Mouse (Mus musculus) layer of hippocampus, postnatal 14 days (tissue): ENCODE results near the gene Dlgap4. TPM values are rescaled to one million over a fixed set of nuclear protein-coding genes. Genes with fewer than 3 reads are reported as not detected.

Experiments used
- DNase-seq, 2 experiments: peaks; one replicate each; pipeline ENCODE4 v3.0.0; 2021 to 2022; ENCODE audit warnings: low spot score in 2 of 2, mixed read lengths in 1 of 2
- total RNA-seq, 2 experiments: library from RNA; stranded (reverse); gene quantifications; 2 replicates each; pipeline ENCODE4 v1.2.3; 2021

Dlgap4 gene
- total RNA-seq, 2 experiments from 2014 or later, result 194 TPM

DNA sequence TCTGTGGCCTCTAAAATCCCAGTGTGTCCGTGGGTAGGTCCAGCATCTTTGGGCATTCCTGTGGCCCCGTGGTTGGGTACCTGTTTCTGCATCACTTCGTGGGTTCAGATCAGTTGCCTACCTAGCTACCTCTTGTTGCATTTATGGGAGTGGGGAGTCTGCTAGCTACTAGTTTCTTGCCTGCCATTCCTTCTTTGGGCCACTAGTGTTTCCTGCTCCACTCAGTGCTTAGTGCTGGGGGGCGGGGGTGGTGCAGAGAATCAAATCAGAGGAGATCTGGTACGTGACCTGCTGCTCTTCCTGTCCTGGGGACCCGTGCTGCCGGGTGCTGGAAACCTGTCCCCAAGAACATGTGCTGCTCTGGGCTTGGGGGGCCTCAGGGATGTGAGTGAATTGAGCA is 3.0 kb downstream of the Dlgap4 start:
- no peak for DNase-seq

DNA sequence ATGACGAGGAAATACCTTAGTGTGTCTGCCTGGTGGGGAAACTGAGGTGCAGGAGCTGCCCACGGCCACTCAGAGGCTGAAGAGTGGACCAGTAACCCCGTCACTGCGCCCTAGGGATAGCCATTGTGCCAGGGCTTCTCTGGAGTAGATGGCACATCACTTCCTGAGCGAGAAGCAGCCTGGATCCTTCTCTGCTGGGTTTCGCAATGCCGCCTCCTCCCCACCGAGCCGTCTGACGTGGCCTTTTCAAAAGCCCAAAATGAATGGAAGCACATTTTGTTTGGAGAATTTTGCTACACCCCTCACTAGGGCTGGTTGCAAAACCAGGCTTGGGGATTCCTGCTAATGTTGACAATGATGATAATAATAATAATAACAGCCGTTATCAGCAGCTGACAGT is 4.0 kb downstream of the Dlgap4 start:
- peak; percentile 40 to 83 for DNase-seq

GRCm38 (mm10) chr2:156620874-156621273 is 7.4 kb downstream of the Dlgap4 start:
- no peak for DNase-seq

GRCm38 (mm10) chr2:156621449-156621848 is 7.9 kb downstream of the Dlgap4 start:
- DNase-seq, result peak in 1 of 2 experiments; percentile 22

DNA sequence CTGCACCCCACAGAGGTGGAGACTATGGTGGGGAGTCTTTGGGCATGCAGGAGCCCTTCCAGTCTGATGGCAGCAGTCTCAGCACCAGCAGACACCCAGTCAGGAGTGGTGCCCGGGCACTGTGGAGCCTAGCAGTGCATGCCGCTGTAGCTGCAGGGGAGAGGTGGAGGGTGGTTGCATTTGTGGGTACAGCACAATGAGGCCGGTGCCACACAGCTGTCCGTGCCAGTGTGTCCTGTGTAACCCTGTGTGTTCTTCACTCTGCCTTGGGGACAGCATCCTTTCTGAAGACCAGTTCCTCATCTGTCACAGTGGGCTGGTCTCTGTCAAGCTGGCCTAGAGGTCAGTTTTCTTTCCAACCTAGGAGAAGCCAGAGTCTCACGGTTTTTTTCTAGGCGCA is 8.7 kb downstream of the Dlgap4 start:
- DNase-seq, result no peak

DNA sequence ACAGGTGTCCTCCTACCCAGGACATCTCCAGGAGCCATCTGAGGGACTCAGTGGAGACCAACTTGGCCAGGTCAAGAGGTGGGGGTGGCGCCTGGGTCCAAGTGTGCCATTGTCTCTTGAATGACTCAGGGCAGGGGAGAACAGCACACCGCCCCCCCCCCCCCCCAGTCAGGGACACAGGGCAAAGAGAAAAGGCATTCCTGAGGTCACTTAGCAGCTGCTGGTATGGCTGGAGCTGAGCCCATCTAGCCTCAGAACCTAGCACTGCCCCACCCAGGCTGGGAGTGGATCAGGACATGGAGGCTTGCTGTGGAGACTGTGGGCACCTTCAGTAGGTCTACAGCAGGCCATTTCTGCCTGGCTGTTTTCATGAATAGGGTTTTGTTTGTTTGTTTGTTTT is 9.7 kb downstream of the Dlgap4 start:
- DNase-seq, result no peak

DNA sequence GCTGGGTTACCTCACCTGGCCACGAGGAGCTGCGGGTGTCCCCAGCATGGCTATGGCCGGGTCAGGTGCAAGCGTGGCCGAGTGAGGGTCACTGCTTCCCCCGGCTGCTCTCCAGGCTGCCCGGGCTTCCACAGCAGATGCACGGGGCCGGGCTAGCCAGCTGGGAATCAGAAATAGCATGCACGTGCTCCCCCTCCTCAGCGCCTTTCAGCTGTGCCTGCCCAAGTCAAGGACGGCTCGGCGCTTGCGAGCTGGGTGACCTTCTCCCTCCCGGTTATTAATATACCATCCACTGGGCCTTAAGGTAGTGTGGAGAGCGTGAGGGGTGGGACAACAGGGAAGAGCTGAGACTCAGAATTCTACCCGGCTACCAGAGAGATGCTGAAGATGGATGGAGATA is 11.8 kb downstream of the Dlgap4 start:
- DNase-seq, result no peak

DNA sequence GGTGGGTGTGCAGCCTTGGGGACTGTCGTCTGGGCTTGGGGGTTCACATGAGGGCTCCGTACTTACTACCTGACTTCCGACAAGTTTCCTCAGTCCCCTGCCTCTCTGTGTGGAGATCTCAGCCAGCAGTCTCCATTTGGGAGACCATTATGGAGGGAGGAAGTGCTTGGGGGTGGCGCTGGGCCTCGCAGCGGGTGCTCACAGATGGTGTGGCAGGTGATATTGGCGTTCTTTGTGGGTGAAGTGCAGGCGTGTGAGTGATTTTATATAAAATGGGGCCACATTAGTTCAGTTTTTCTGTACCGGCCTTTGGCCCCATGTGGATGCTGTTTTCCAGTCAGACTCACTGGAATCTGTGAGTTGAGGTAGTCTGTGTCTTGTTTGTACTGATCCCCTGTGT is 12.6 kb downstream of the Dlgap4 start:
- no peak for DNase-seq

DNA sequence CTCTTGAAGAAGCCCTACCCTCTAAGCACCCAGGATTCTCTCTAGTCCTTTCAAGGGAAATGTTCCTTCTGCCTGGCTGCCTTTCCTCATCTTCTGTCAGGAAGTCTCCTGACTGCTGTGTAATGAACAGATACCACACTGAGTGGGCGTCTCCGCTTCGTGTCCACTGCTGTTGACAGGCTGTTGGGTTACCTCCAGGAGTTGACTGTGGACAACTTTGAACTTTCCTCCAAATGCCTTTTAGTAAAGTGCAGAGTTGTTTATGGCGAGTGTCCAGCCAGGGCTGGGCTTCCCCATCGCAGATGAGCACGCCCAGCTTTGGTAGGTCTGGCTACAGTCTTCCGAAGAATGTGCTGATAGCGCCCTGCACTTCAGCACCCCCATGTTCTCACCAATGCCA is 13.0 kb downstream of the Dlgap4 start:
- no peak for DNase-seq

DNA sequence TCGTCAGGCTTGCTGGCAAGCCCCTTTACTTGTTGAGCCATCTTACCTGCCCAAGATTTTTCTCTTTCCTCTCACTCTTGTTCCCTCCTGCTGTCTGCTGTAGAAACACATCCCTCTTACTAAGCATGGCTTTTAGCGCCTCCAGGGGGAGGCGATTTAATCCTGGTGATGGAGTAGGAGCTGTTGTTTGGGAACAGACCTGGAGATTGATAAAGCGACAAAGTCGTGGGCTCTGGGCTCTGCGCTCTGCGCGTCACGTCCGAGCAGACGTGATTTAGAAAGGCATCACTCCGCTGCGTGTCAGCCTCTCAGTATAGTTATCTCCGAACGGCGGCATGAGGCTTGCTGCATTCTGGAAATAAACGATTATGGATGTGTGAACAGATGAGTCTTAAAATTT is 14.4 kb downstream of the Dlgap4 start:
- DNase-seq, result no peak

DNA sequence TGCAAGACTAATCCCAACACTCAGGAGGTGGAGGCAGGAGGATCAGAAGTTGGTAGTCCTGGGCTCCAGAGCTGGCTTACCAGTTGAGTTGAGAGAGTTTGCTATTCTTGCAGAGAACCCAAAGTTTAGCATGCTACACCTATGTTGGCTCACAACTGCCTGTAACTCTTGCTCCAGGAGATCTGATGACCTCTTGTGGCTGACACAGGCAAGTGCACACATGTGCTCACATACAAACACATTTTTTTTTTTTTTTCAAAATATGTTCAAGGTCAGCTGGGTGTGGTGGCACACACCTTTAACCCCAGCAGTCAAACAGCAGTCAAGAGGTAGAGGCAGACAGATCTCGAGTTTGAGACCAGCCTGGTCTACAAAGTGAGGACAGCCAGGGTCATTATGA is 16.8 kb downstream of the Dlgap4 start:
- DNase-seq, result no peak

DNA sequence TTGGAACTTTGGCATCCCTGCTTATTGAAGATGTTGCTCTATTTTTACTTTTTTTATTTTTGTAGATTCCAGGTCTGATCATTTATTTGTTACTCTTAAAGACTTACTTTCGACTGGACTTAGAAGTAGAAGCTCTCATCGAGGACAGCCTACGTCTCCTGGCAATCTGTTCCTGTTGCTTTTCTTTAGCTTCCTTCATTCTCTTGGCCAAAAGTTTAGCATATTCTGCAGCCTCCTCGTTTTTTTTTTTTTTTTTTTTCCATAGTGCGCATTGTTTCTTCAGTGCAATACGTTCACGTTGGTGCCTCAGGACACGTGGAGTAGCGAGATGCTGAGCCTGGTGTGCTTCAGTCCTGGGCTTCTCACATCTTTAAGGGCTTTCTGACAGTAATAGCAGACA is 19.2 kb downstream of the Dlgap4 start:
- DNase-seq, result no peak

DNA sequence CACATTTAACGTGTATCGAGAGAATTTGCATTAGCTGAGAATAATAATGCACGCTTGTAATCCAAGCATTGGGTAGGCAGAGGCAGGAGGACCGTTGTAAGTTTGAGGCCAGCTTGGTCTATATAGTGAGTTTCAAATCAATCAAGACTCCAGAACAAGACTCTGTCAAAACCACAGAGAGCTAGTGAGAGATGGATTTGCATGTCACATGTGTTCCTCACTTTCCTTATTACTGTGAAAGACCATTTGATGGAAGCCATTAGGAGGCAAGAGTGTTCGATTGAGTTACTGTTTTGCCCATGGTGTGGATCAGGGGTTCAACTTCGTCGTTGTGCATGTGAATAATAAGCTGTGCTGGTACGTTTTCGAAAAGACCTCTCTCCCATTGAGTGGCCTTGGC is 21.6 kb downstream of the Dlgap4 start:
- no peak for DNase-seq

DNA sequence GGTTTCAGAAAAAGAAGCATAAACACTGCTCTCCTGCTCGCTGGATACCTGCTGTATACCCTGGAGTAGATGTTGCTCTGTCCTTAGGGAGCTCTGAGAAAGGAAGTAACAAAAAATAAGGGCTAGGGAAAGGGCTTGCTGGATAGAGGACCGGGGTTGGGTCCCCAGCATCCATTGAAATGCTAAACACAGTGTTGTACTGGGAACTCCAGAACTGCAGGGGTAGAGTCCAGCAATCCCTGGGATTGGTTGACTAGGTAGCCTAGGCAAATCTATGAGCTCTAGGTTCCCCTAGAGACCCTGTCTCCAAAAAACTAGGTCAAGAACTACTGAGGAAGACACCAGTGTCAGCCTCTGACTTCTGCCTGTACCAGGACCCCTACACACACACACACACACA is 27.6 kb downstream of the Dlgap4 start:
- no peak for DNase-seq

DNA sequence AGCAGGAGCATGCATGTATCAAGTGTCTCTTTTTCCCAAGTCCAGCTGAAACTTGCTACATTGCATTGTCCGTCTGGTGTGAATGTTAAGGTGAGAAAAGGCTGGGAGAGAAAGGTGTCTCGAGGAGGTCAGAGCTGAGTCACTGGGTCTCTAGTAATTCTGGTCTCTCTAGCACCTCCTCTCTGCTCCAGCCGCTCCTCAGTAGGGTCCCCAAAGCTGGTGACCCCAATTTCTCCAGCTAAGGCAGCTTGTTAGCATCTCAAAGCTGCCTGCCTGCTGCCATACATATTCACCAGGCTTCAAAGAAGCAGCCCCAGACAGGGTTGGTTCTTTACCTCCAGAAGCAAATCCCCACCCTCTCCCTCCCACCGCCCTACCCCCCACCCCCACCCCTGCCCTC is 29.4 kb downstream of the Dlgap4 start:
- DNase-seq, result no peak

DNA sequence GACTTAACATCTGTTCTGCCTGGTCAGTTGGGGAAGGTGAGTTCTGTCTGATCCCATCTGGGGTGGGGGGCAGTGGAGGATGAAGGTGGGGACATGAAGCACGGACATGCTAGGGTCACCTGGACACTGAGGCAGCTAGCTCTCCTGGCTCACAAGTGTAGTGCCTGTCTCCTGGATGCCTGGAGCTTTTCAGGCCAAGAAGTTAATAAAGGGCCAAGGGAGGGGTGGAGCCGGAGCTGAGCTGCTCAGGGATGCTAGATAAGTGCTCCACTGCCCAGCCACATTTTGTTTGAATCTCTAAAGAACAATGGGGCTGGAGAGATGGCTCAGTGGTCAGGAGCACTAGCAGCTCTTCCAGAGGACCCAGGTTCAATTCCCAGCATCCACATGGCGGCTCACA is 29.9 kb downstream of the Dlgap4 start:
- DNase-seq, result no peak

DNA sequence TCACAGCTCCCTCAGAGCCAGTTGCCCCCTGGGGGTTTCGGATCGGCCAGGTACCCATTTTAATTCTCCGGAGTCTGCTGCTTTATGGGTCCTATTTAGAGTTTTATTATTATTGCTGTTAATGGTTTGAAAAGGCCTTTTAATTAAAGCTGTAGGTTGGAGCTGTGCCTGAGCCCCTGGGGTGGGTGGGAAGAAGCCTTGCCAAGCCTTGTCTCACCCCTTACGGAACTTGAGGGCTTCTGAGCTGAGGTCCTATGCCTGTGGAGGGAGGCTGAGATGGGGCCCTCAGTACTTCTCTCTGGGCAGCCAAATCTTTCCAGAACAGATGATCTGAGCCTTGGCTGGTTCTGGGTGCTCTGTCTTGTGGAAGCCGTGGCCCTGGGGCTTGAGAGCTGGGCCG is 31.6 kb downstream of the Dlgap4 start:
- no peak for DNase-seq

DNA sequence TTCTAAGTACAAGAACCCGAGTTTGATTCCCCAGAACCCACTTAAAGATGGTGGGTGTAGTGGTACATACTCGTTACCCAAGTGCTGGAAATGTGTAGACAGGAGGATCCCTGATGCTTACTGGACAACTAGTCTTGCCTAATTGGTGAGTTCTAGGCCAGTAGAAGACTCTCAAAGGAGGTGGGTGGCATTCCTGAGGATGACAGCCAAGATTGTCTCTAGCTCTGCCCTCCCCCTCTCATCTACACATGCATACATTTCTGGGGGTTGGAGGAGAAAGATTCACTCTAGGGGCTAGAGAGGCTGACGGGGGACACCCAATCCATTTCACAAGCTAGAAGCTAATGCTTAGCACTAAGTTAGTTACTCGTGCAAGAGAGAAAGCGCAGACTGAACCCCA is 33.4 kb downstream of the Dlgap4 start:
- DNase-seq, result no peak

DNA sequence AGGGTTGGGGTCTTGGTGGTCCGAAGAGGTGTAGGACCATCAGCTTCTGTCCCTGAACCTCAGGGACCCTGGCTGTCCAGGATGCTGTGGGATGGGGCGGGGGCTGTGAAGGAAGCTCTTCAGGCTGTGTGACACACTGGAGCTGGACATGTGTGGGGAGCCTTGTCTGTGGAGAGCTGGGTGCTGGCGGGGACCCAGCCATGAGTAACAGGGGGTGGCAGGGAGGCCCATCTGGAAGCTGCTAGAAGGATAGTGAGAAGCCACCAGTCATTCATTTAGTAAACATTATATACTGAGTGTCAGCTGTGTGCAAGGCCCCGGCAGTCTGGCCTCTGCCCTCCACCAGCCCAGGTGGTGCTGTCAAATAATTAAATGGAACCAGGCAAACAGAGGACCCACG is 34.5 kb downstream of the Dlgap4 start:
- DNase-seq, result no peak

DNA sequence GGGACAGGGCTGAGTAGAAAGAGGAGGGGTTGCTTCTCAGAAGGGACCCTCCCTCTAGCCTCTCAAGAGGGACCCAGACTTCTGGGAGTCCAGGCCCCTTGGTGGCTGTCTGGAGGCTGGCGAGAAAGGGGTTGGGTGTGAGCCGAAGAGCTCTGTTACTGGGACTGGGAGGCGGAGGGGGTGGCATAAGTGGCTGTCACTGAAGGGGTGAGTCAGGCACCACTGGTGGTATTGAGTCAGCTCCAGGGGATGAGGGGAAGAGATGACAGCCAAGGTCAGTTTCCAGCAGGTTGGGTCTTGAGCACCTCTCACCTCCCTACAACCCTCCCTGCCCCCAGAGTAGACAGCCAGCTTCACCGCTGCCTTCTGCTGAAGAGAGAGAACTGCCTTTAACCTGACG is 35.9 kb downstream of the Dlgap4 start:
- DNase-seq, result no peak

DNA sequence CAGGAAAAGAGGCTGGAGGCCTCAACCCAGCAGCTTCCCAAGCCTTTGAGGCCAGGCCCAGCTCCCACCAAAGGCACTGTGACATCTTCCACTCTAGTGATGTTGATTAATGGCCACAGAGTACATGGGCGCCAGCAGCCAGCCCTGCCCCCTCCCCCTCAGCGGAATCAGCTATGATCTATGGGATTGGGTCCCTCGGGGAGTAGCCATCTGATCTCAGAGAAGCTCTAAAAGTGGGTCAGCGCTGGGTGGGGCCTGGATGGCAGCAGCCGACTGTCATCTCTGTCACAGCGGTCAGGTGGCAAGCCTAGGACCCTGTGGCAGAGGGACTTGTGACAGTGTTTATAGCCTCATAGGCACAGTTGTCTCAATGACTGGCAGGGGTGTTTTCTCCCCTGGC is 37.5 kb downstream of the Dlgap4 start:
- no peak for DNase-seq

- no peak for DNase-seq
Measured at GRCm38 (mm10) chr2:156652841-156653240, 39.3 kb downstream of the Dlgap4 start.

DNA sequence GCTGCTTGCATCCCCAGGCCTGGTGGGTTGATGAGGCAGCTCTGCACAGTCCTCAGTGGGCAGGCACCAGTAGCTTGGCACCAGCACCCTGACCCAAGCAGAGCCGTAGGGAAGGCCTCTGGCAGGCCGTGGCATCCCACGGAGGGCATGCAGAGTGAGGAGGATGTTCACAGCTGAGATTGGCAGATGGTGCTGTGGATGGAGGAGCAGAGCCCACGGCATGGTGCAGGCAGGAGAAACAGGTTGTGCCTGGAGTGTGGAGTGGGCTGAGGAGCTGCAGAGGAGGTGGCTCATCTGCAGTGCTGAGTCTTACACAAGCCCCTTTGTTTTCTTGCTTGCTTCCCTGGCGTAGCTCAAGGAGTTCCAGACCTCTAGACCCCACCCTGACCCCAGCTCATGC is 40.6 kb downstream of the Dlgap4 start:
- DNase-seq, result no peak

DNA sequence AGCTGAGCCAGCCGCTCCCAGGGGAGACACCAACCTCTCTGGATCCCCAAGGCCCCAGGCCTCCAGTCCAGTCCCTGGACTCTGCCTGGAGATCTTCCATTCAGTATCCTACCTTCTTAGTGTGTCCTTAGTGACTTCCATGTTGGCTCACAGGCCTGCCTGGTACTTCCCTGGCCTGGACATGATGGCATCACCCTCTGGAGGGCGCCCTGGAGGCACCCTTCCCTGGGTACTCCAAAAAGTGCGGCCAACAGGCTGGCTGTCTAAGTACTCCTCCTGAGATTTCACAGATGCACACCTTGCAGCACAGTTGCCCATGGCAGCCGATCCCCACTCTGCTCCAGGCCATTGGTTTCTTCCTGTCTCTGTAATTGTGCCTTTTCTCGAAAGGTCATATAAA is 42.1 kb downstream of the Dlgap4 start:
- DNase-seq, result no peak
